Mouse (Mus musculus) frontal cortex, postnatal 14 days (tissue): ENCODE results near the gene Gm17581.

Experiments used
- DNase-seq, 2 experiments: peaks; one replicate each; pipeline ENCODE4 v3.0.0; 2022; ENCODE audit warnings: low spot score in 2 of 2

Gm17581 gene

DNA sequence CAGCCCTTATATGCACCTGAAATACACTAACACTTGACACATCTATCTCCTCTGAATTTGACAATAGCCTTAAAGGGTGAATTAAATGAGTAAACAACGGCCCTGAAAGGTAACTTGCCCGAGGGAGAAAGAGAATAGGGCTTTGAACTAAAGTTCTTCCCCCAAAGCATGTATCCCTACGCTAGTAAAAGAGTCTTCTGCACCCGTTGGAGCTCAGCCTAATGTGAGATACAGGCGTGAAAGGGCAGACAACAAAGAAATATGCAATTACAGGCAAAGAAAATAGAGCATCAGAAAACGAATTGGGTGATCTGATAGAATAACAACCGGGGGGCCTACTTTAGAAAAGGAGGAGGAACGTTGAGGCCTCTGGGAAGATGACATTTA is 44.3 kb downstream of the Gm17581 start:
- DNase-seq: no peak

DNA sequence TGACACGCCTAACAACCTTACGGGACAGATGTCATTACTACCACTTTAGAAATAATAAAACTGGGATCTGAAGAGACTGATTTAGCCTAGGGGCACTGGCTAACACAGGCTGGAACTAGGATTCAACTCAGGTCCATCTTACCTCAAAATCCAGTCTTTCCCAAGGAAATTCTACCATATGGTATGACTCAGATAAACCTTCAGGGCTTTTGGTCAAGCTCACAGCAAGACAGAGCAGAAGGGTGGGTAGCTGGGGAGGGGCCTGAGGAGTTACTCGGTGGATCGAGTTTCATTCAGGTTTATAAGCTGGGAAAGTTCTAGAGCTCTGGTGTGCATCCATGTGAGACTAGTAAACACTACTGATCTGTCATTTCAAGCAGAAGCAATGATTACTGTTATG is 46.5 kb downstream of the Gm17581 start:
- DNase-seq: no peak

- no peak for DNase-seq
These were observed 47.9 kb downstream of the Gm17581 start for GRCm38 (mm10) chr2:155687746-155688145.

DNA sequence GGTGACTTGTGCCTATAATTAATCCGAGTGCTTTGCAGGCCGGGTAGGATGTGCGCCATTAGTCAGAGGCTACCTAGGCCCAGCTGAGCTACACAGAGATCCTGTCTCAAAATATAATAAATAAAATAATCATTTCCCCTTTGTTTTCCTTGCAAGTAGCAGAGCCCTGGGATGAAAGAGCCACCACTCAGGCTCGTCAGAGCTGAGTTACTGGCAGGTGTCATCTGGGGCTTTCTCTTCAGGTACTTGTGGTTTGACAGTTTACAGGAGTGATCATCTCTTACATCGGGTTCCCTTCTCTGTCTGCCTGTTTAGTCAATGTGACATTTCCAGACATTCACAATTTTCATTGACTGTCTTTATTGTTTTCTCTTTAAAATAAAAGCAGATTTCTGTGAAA is 49.1 kb downstream of the Gm17581 start:
- DNase-seq: no peak
